Mouse (Mus musculus) WW6 (cell line): Measurements from ENCODE around the gene Cst6.

ENCODE experiments used
- DNase-seq: peaks from one replicate; pipeline ENCODE4 v3.0.0-alpha.2; 2013; ENCODE audit warnings: low read depth, low spot score

Cst6 gene

GRCm38 (mm10) chr19:5348526-5349501 is 560 bp downstream of the Cst6 start:
- DNase-seq: no peak

GRCm38 (mm10) chr19:5348064-5348463 is 1.3 kb downstream of the Cst6 start:
- no peak for DNase-seq

GRCm38 (mm10) chr19:5345297-5346131 is 3.9 kb downstream of the Cst6 start:
- no peak for DNase-seq

GRCm38 (mm10) chr19:5341360-5341759 is 8.0 kb downstream of the Cst6 start:
- no peak for DNase-seq

- DNase-seq: peak; percentile 52
Observed at GRCm38 (mm10) chr19:5337975-5338374, 11.4 kb downstream of the Cst6 start.

- no peak for DNase-seq
Observed at GRCm38 (mm10) chr19:5335441-5335840, 13.9 kb downstream of the Cst6 start, which contains the start of gene Catsper1. TSS of gene Catsper1 (plus strand) at chr19:5335741.

GRCm38 (mm10) chr19:5334741-5335140 is 14.6 kb downstream of the Cst6 start:
- DNase-seq: no peak

- DNase-seq: no peak
Observed at GRCm38 (mm10) chr19:5327970-5328369, 21.4 kb downstream of the Cst6 start.

GRCm38 (mm10) chr19:5323801-5324200 is 25.6 kb downstream of the Cst6 start:
- no peak for DNase-seq

- DNase-seq: no peak
Observed at GRCm38 (mm10) chr19:5313189-5313588, 36.2 kb downstream of the Cst6 start.

- no peak for DNase-seq
Observed at GRCm38 (mm10) chr19:5309025-5309424, 40.3 kb downstream of the Cst6 start.

- peak; percentile 65 for DNase-seq
Observed at GRCm38 (mm10) chr19:5306968-5307734, 42.2 kb downstream of the Cst6 start.

GRCm38 (mm10) chr19:5306279-5306678 is 43.1 kb downstream of the Cst6 start:
- peak; percentile 31 for DNase-seq

- DNase-seq: peak; percentile 65
Observed at GRCm38 (mm10) chr19:5302455-5302854, 46.9 kb downstream of the Cst6 start.

- DNase-seq: peak; percentile 48
Observed at GRCm38 (mm10) chr19:5300588-5300987, 48.8 kb downstream of the Cst6 start.

- no peak for DNase-seq
Observed at GRCm38 (mm10) chr19:5297903-5298800, 51.2 kb downstream of the Cst6 start, which contains the start of gene Gal3st3. TSS of gene Gal3st3 (plus strand) at chr19:5298331.

- no peak for DNase-seq
Observed at GRCm38 (mm10) chr19:5296630-5297029, 52.7 kb downstream of the Cst6 start.

GRCm38 (mm10) chr19:5295736-5296075 is 53.7 kb downstream of the Cst6 start:
- DNase-seq: no peak

GRCm38 (mm10) chr19:5294972-5295735 is 54.2 kb downstream of the Cst6 start, which contains the start of gene Sf3b2:
TSS of gene Sf3b2 (minus strand) at chr19:5295455.
- DNase-seq: peak; percentile 97
